15 mouse cellular contexts compared by ENCODE assay signal in genomic region chr7:144160066-144160465, GRCm38 (mm10).
DNase-seq lines count a peak whose midpoint lies in the region; ATAC-seq and TF ChIP-seq lines count a peak whose summit lies in the region.
"Had no signal": no experiment of that assay in that cellular context is flagged by ENCODE, and none has a peak within 500 bp of the region (broad histone marks: within the 10 kb centered on the region; RNA-seq: fewer than 3 reads in every experiment).

No protein-coding gene starts in this region.

- peak overlapping the region; percentile 57 for H3K27ac ChIP-seq in layer of hippocampus, adult 2 months
- H3K27ac ChIP-seq: heart, embryonic 13.5 days; hindbrain, embryonic 10.5 days; liver, embryonic 15.5 days; midbrain, embryonic 10.5 days had no signal

- no peak for ATAC-seq in frontal cortex, adult (ENCODE audit: low TSS enrichment)
- ATAC-seq: intestine, embryonic 16.5 days had no signal

- no peak for TF ChIP-seq CTCF in layer of hippocampus, adult 2 months (conservative IDR thresholded peaks at IDR 0.05)

- no peak overlapping the region for H3K4me3 ChIP-seq in layer of hippocampus, adult 2 months
- H3K4me3 ChIP-seq: heart, embryonic 13.5 days; hindbrain, embryonic 10.5 days; liver, embryonic 15.5 days; midbrain, embryonic 10.5 days had no signal

- peak; percentile 46 for DNase-seq in embryo, embryonic 10 days (ENCODE audit: low spot score)
- DNase-seq in embryo, embryonic 9.5 days (ENCODE audit: extremely low spot score), result no peak
- no peak for DNase-seq in layer of hippocampus, adult 2 months (ENCODE audit: low spot score in 2 of 2)
- DNase-seq in layer of hippocampus, adult 9-10 months (ENCODE audit: low spot score), result no peak
- DNase-seq in R1 (ENCODE audit: low read depth, low spot score), result peak; percentile 51
- DNase-seq in forelimb bud, embryonic 11.5 days (ENCODE audit: low read depth, low spot score), result peak; percentile 52
- no peak for DNase-seq in adrenal gland, postnatal 25 days
- DNase-seq: kidney, postnatal 25 days; thymus, postnatal 36 days had no signal

Comparison
In these comparisons a context has a peak if more than half of its experiments do, and no peak if none do; other contexts are left out.
1. DNase-seq: peak in embryo, embryonic 10 days (single experiment), R1 (single experiment) and forelimb bud, embryonic 11.5 days (single experiment); none in embryo, embryonic 9.5 days (single experiment), layer of hippocampus, adult 2 months (0 of 2), layer of hippocampus, adult 9-10 months (single experiment) and adrenal gland, postnatal 25 days (single experiment).